ENCODE assay signal across 27 mouse cellular contexts in the genomic region with DNA sequence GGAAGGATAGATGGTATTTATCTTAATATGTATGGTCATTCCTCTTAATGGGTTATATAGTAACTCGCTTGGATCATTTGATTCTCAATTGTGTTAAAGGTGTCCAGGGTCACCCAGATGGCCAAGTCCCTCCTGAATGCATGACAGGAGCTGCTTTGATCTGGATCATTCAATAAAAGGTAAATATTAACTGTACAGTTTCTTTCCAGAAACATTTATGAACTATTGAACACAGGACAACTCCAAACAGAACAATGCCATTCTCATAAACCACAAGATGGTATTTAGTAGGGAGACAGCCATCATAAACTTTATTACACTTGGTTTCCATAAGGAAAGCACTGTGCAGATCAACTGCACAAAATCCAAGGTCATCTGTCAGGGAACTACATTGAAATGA.
"Had no signal": no experiment of that assay in that cellular context is flagged by ENCODE, and none has a peak within 500 bp of the region (broad histone marks: within the 10 kb centered on the region; RNA-seq: fewer than 3 reads in every experiment).

No protein-coding gene starts in this region.

- H3K4me1 ChIP-seq: heart, embryonic 13.5 days; heart, embryonic 15.5 days; hindbrain, embryonic 13.5 days; kidney, embryonic 15.5 days; limb, embryonic 10.5 days; limb, embryonic 12.5 days; liver, embryonic 13.5 days; liver, embryonic 15.5 days had no signal

- DNase-seq: gastrocnemius, adult 2 months; gastrocnemius, postnatal 10 days; gastrocnemius, postnatal 25 days; heart, adult 18-20 months; heart, postnatal 14 days; heart, postnatal 36 days; kidney, adult 11 months; kidney, adult 2 months; kidney, adult 9 months; kidney, postnatal 14 days; kidney, postnatal 36 days; layer of hippocampus, postnatal 36 days; liver; liver, embryonic 13.5 days; liver, postnatal 0 days had no signal

- H3K27me3 ChIP-seq: heart, embryonic 13.5 days; heart, embryonic 15.5 days; hindbrain, embryonic 13.5 days; hindbrain, embryonic 15.5 days; kidney, embryonic 15.5 days; limb, embryonic 12.5 days; liver, embryonic 13.5 days; liver, embryonic 15.5 days had no signal

- H3K27ac ChIP-seq: gastrocnemius, adult 2 months; heart, embryonic 13.5 days; heart, embryonic 15.5 days; hindbrain, embryonic 13.5 days; hindbrain, embryonic 15.5 days; hindbrain, postnatal 0 days; kidney, embryonic 15.5 days; kidney, postnatal 0 days; layer of hippocampus, adult 2 months; limb, embryonic 10.5 days; limb, embryonic 12.5 days; liver, embryonic 13.5 days; liver, embryonic 15.5 days had no signal

- H3K9ac ChIP-seq: heart, embryonic 13.5 days; heart, embryonic 15.5 days; hindbrain, embryonic 13.5 days; hindbrain, embryonic 15.5 days; kidney, embryonic 15.5 days; limb, embryonic 12.5 days; liver, embryonic 13.5 days; liver, embryonic 15.5 days; liver, postnatal 0 days had no signal

- ATAC-seq: hindbrain, postnatal 0 days; liver, postnatal 0 days had no signal

- H3K36me3 ChIP-seq: heart, embryonic 13.5 days; heart, embryonic 15.5 days; hindbrain, embryonic 13.5 days; hindbrain, embryonic 15.5 days; kidney, embryonic 15.5 days; limb, embryonic 10.5 days; limb, embryonic 12.5 days; liver, embryonic 13.5 days; liver, embryonic 15.5 days had no signal

- H3K4me3 ChIP-seq: gastrocnemius, adult 2 months; heart, embryonic 13.5 days; heart, embryonic 15.5 days; hindbrain, embryonic 13.5 days; hindbrain, embryonic 15.5 days; kidney, embryonic 15.5 days; layer of hippocampus, adult 2 months; limb, embryonic 10.5 days; limb, embryonic 12.5 days; liver, embryonic 13.5 days; liver, embryonic 15.5 days had no signal

- H3K4me2 ChIP-seq: heart, embryonic 11.5 days; heart, embryonic 13.5 days; heart, embryonic 15.5 days; hindbrain, embryonic 13.5 days; hindbrain, embryonic 15.5 days; kidney, embryonic 15.5 days; limb, embryonic 12.5 days; liver, embryonic 13.5 days; liver, embryonic 15.5 days had no signal

- H3K9me3 ChIP-seq: heart, embryonic 13.5 days; heart, embryonic 15.5 days; hindbrain, embryonic 13.5 days; hindbrain, embryonic 15.5 days; kidney, embryonic 15.5 days; limb, embryonic 10.5 days; limb, embryonic 12.5 days; liver, embryonic 13.5 days; liver, embryonic 15.5 days had no signal
